Mouse (Mus musculus): Measurements from ENCODE around the gene Fshb.

GRCm38 (mm10) chr2:107040816-107041215, 18.6 kb downstream of the Fshb start:
- TF ChIP-seq USF1 (IDR thresholded peaks at IDR 0.05; ENCODE audit: low read depth) (no peak), CTCF (IDR thresholded peaks at IDR 0.05; ENCODE audit: control insufficient read depth, insufficient read depth, insufficient read length) (no peak), MYOG (IDR thresholded peaks at IDR 0.05; ENCODE audit: control insufficient read depth, extremely low read depth, insufficient read length) (no peak), MAX (IDR thresholded peaks at IDR 0.05) (no peak)
